Mouse (Mus musculus): ENCODE measurements around the gene Lmx1b.

Gene Lmx1b

DNA sequence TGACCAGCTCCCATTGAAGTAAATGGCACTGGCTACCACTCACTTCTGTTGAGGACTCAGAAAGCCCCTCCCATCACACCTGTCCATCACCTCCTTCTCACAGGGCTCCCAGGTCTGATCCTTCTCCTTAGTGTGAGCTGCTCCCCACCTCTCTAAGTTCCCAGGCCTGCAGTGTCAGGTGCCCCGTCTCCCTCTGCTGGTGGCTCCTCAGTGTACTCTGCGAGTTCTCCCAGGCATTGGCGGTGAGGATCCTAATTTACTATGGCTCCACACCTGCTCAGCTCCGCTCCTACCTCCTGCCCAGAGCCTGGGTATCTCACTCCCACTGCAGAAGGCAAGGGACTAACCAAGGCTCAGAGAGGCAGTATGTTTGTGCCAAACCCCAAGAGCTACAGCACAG, 57.0 kb downstream of the Lmx1b start:
- no peak for DNase-seq (ENCODE audit: extremely low read depth, low read depth, low spot score)

DNA sequence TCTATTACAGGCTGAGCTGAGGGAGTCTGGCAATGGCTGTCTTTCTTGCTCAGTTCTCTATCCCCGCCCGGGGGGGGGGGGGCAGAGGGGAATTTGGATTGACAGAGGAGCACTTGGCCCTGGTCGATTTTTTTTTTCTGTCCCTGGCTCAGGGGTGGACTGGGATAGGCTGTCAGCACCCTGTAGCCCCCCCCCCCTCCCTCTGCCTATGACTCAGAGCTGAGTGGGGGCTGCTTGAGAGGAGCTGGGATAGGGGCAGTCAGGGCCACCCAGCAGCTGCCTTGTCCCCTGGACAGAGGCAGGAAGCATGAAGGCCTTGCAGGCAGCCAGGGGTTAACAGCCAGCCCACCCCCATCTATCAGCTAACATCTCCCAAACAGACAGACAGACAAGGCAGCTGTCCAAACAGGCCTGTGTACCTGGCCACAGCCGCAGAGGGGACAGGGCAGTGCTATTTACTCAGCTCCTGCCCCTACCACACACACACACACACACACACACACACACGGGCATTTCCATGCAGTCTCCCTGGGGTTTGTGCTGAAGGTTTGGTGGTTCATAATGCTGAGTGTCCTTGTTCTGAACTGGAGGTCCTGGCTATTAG, 57.8 kb downstream of the Lmx1b start:
- no peak for DNase-seq (ENCODE audit: extremely low read depth, low read depth, low spot score)

DNA sequence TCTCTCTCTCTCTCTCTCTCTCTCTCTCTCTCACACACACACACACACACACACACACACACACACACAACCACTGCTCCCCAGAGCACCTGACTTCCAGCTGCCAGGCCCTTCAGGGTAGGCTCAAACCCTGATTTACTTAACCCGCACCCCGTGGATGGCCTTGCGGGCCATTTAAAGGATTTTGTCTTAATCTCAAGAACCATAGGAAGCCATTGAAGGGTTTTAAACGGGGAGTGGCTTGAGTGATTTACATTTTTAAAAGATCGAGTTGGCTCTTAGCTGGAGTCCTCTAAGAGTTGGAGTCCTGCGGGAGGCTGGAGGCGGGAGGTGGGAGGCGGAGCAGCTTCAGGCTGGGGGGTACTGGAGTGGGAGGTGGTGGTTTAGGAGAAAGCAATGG, 58.4 kb downstream of the Lmx1b start:
- DNase-seq (ENCODE audit: extremely low read depth, low read depth, low spot score), result no peak

DNA sequence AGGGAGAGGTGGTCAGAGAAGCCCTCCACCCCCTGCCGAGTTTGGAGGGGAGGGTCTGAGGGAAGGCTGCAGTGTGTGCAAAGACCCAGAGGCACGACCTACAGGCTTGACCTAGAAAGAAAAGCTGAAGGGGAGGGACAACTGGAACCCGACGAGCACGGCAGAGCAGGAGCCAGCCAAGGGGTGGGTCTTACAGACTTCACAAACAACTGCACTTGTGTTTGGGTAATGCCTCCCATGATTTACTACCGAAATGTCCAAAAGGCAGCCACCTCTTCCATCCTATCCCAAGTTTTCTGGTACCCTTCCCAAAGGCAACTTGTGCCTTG, 58.9 kb downstream of the Lmx1b start:
- DNase-seq (ENCODE audit: extremely low read depth, low read depth, low spot score), result no peak

DNA sequence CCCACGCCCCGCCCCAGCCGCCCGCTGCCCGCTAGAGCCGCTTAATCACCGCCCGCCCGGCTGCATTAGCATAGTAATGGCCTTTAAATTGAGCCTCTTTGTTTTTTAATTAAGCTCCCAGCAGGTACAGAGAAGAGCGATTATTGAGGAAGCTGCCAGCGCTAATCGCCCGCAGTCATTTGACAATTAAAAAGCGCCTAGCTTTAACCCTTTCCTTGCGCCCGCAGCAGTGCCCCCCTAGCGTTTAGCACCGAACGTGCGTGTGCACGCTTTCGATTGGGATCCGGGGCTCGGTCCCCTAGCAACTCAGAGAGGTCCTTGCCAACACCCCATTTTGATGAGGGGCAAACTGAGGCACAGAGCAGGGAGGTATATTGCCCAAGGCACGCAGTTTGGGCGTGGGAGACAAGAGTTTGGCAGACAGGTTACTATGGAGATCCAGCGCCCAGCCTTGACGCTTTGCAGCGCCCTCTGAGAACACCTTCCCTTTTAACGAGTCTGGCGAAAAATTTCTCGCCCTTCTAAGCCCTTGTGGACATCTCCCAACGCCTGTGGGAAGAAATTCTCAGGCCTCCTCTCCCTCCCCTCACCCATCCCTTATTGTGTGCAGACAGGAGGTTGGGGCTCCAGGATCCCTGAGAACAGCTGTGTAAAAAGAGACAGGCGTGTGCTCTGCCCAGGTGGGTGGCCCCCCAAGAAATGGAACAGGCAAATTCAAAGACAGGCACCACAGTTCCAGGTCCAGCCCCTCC, 59.4 kb downstream of the Lmx1b start:
- DNase-seq (ENCODE audit: extremely low read depth, low read depth, low spot score), result no peak

DNA sequence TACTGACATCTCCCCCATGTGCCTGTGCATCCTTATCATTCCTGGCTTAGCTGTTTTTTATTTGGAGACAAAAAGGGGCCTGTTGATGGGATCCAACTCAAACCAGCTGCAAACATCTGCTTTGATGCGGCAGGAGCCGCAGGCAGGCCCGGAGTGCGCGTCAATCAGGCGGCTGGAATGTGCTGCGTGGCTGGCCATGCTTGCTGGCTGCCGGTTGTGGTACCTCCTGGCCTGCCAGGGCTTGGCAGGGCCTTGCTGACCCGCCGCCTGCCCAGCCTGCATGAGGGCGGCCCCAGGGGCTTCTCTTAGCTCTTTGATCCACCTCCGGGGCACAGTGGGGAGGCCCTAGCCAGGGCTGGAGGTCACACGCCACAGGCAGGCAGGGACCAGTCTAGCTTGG, 64.9 kb downstream of the Lmx1b start:
- DNase-seq (ENCODE audit: extremely low read depth, low read depth, low spot score), result no peak

DNA sequence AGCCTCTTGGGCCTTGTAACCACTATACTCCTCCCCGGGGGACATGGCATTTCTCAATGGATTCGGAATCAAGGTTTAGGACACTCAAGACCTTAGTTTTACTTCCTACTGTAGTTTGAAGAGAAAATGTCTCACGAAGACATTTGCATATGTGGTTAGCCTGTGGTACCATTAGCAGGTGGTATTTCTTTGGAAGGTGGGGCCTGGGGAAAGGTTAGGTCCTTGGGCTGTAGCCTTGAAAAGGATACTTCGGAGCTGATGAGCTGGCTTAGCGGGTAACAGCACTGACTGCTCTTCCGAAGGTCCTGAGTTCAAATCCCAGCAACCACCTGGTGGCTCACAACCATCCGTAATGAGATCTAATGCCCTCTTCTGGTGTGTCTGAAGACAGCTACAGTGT, 67.2 kb downstream of the Lmx1b start:
- DNase-seq (ENCODE audit: extremely low read depth, low read depth, low spot score), result no peak

DNA sequence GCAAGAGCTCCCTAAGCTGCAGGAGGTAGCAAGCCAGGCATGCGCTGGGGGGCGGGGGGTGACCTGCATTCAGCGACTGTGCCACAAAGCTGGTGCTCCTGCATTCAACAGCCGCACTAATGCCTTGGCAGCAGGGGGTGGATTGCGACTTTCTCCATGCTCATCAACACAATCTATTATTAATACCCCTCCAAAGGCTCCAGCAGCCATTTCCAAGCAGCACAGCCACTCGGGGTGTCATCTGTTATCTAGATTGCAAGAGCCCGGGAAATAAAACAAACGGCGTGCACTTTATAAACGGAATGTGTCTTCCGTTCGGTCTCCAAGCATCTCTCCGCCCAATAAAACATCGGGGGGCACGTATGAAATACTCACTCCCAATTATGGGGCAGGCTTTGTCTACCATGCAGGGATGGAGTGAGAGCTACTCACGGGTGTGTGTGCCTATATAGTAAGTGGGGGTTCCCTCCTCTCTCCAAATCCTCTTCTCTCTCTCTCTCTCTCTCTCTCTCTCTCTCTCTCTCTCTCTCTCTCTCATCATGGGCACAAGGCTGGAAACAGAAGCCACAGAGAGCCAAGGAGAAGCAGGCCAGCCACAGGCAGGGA, 69.0 kb downstream of the Lmx1b start:
- no peak for DNase-seq (ENCODE audit: extremely low read depth, low read depth, low spot score)

DNA sequence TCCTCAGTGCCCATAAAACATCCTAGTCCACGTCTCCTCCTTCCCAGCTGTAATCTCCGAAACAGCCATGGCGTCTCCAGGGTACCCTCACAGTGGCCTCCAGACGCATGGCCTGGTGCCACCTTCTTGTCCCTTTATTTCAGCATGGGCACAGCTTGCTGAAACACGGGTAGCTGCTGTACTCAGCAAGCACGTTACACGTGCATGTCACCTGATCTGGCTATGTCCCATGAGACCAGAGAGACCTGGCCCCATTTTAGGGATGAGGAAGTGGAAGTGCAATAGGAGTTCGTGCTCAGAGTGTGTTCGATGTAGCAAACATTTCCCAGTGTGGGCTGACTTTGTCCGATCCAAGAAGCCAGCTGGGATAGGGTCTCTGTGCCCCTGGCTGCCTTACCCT, 70.6 kb downstream of the Lmx1b start:
- no peak for DNase-seq (ENCODE audit: extremely low read depth, low read depth, low spot score)

DNA sequence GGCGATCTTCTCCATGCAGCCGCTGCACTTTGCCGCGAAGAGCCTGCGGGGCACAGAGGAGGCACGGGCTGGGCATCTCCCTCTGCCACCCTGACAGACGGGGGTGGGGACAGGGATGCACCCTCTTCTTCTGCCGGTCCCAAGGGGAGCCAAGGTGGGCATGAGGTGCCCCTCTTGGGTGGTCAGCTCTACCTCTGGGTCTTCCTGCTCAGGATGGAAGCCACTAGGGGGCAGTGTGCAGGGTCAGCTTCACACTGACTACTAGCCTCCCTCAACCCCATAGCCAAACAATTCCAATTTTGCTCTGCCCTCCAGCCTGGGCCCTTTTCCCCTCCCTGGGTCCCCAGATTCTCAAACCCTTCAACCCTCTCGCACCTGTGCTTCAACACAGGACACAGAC, 71.1 kb downstream of the Lmx1b start:
- DNase-seq (ENCODE audit: extremely low read depth, low read depth, low spot score), result no peak

DNA sequence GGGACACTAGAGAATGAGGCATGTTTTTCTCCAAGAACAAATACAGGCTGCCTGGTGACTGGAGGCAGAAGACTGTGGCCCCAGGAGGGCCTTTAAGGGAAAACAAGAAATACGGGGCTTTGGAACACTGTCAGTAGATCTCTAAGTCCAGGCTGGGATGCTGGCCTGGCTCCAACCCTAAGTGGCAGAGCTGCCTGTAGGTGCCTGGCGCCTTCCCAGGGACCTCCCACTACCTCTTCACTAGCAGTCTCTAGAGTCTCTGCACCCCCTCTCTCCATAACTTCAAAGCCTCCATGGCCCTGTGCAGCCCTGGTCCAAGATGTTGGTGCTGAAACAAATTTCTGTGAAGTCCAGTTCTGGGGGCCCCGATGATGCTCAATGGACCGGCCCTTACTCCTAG, 74.4 kb downstream of the Lmx1b start:
- no peak for DNase-seq (ENCODE audit: extremely low read depth, low read depth, low spot score)

DNA sequence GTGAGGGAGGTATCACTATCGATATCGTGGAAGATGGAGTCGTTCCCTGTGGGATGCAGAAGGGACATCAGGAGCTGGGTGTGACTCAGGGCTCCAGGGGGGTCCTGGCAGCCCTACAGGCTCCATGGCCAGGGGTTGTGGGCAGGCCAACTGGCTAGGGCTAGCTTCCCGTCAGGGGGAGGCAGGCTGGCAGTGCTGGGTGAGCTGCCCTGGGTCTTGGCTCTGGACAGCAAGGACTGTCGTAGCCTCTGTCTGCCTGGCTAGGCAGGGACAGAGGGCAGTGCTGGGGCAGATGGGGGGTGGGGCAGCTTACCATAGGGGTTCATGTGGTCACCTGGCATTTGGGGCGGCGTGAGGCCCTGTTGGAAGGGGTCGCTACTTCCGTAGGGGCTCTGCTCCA, 75.6 kb downstream of the Lmx1b start:
- no peak for DNase-seq (ENCODE audit: extremely low read depth, low read depth, low spot score)

DNA sequence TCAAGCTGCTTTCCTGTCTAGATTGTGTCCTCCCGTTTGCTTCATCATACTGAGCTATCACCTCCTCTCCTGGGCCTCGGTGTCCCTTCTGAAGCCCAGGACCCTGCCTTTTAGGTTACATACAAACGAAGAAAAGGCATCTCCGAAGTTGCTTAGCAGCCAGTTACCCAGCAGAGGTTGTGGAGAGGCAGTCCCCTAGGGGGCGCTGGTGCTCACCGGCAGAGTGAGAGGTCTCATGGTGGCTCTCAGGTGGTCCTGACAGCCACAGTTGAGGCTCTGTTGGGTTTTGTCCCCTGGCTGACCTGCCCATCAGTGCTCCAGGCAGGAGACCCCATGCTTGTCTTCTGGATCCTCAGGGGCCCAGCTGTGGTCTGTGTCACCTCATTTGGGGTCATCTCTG, 80.6 kb downstream of the Lmx1b start:
- no peak for DNase-seq (ENCODE audit: extremely low read depth, low read depth, low spot score)

DNA sequence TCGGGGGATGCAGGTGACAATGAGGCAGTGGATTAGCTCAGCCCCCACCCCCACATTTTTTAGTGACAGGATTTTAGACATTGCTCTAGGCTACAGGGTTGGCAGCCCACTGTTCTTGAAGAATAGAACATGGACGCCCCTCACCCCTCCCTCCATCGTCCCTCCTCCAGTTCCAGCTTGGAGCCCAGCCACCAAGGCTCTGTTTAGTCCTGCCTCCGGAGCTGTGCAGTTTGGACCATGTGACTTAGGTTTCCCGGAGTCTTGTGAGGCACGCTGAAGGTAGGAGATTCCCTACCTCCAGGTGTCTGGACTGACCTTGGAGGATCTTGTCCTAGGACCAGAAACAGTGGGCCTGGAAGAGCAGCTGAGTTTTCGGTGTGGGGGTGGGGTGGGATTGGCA, 81.0 kb downstream of the Lmx1b start:
- no peak for DNase-seq (ENCODE audit: extremely low read depth, low read depth, low spot score)

DNA sequence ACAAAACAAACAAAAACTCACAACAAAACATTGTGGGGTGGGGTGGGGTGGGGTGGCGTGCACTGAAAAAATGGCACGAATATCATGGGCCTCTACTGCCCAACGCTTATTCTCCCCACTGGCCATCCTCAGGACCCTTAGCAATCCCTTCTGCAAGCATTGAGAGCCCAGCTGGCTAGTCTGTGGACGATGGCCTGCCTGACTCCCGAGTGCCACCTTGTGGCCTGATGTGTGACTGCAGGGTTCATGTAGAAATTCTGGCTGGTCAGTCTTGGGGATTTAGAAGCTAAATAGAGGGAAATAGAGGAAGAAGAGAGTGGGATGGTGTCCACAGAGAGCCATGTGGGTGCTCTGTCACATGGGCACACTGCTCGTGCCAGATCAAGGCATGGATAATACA, 82.1 kb downstream of the Lmx1b start:
- no peak for DNase-seq (ENCODE audit: extremely low read depth, low read depth, low spot score)

DNA sequence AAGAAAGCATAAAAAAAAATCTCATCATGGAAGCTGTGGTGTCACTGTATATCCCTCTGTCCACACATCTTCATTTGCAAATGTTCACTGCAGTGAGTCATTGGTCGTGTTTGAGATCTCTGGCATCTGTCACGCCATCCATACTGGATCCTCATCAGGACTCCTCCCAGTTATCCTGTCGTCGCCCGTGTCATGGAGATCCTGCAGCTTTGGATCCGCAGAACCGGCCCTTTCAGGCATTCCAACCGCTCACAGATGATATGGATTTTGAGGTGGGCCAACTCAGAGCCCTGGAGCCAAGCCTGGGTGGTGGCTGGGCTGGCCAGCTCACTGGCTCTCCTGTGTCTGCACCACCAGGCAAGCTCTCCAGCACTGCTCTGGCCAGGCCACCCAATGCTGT, 84.7 kb downstream of the Lmx1b start:
- no peak for DNase-seq (ENCODE audit: extremely low read depth, low read depth, low spot score)

DNA sequence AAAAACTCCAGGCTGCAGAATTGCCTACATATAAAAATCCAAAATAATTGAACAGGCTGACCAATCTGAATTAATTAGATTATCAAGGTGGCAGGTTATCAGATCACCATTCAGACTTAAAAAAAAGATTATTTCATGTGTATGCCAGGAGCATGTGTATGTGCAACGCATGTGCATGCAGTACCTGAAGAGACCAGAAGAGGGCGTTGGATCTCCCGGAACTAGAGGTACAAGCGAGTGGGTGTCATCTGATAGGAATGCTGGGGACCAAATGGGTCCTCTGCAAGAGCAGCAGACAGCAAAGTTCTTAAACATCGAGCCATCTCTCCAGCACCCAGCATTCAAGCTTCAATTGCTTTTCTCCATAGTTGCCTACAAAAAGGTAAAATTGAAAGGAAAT, 87.6 kb downstream of the Lmx1b start:
- DNase-seq (ENCODE audit: extremely low read depth, low read depth, low spot score), result no peak

DNA sequence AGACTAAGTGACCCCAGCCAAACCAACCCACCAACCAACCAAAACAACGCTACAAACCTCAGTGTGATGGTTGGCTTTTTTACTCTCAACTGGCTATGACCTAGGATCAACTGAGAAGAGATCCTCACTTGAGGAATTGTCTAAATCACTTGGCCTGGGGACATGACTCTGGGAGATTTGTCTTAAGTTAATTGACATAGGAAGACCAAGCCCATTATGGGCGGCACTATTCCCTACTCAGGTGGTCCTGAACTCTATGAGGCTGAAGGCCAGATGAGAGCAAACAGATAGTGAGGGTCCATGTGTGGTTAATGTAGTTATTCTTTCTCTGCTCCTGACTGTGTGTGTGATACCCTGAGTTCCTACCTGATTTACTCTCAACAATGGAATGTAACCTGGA, 92.7 kb downstream of the Lmx1b start:
- no peak for DNase-seq (ENCODE audit: extremely low read depth, low read depth, low spot score)

DNA sequence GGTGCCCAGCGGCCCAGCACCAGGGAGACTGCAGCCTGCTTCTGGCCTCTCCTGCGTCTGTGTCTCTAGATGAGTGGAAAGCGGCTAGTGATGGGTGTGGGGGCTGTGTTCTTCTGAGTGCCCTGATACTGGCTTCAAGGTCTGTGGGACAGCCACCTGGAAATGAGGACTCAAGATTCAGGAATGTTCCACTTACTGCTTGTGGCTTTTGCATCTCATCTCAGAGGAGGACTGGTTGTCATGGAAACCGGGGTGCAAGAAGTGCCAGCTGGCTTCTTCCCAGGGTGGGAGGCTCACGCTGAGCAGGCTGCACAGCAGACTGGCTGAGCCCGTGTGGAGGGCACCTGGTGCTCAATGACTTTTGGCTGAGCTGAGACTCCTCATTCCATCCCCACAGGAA, 93.4 kb downstream of the Lmx1b start:
- no peak for DNase-seq (ENCODE audit: extremely low read depth, low read depth, low spot score)

DNA sequence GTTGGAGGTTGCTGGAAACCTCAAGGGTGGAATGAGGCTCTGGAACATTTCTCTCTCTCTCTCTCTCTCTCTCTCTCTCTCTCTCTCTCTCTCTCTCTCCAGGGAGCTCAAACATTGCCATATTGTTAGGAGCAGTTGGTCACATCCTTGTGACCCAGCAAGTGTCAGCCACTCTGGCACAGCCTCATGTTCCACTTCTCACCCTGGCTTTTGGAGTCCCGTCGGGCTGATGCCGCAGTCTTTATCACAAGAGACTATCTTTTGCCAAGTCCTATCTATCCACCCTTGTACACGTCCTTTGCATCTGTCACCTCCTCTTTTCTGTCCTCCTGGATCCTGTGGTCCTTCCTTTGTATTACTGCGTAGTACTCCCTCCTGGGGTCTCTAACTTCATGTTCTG, 94.3 kb downstream of the Lmx1b start:
- DNase-seq (ENCODE audit: extremely low read depth, low read depth, low spot score), result no peak

DNA sequence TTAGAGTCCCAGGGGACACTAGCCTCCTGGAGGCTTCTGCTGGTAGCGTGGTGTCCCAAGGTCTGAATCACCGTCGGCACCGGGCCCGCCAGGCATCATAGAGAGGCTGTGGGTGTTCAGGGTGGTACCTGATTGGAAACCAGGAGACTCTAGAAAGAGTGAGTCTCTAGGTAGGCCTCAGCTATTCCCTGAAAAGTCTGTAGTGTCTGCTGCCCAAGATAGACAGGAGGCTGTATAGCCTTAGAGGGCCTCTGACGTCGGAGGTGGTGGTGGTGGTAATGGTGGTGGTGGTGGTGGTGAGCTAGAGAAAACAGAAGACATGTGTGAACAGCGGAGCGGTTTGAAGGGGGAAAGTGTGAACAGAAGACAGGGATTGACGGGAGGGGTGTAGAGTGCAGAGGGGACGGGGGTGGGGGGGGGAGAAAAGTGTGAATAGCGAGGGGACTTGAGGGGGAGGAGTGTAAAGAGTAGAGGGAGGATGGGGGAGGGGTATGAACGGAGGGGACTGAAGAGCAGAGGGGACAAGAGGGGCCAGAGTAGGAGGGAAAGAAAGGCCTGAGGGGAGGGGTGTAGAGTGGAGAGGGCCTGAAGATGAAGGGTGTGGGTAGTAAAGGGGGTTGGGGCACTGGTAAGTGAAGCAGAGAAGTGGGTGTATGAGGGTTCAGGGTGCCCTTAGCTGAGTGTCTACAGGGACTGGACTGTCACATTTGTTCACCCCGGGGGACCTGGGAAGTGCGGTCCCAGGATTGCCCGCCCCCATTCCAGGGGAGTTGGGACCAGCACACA, 95.3 kb downstream of the Lmx1b start:
- DNase-seq (ENCODE audit: extremely low read depth, low read depth, low spot score), result no peak

DNA sequence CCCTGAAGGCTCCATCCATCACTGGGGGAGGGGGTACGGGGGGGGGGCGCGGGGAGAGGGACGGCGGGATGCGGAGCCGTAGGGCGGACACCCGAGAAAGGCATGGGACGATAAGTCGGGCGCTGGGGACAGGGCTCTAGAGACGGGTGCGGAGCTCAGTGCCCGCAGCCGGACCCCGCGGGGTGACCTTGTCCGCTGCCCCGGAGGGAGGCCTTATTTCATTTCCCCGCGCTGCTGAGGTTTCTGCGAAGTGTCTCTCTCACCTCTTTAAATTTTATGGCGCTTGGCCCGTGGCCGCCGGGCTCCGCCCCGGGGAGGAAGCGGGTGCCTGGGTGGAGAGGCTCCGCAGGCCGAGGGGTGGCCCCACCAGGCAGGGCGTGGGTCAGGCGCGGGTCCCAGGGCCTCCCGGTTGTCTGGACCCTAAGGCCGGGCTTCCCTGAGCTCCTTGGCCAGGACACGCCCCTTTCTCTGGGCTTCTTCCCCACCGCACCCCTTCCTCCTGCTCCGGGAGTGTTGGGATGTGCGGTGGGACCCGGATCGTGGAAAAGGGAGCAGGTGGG, 96.0 kb downstream of the Lmx1b start:
- no peak for DNase-seq (ENCODE audit: extremely low read depth, low read depth, low spot score)

Data from fat pad, adult 2 months (tissue).